Mouse (Mus musculus) spleen, adult 18-20 months (tissue): Measurements from ENCODE around the gene Kansl1l.

ENCODE experiments used
- DNase-seq, 2 experiments: peaks; one replicate each; pipeline ENCODE4 v3.0.0; 2022; ENCODE audit warnings: mixed read lengths in 2 of 2

Kansl1l gene

DNA sequence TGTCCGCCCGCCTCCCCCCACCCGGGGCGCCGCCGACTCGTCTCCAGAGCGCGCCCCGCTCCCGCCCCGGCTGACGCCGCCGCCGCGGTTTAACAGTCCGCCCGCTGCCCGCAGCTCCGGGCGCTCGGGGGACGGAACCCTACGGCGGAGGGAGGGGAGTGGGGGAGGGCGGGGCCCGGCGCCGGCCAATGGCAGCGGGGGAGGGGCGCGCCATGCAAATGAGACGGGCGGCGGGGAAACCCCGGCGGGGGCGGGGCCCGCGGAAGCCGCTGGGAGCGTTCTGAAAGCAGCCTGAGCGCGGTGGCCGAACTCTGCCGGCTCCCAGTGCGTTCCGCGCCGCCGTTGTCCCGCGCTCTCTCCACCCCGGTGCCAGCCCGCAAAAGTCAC lies at the start of gene Kansl1l:
Gene Kansl1l, minus strand, starts transcription at position 110 of the 387 bp plus-strand sequence.
- peak; percentile 94 to 97 for DNase-seq

DNA sequence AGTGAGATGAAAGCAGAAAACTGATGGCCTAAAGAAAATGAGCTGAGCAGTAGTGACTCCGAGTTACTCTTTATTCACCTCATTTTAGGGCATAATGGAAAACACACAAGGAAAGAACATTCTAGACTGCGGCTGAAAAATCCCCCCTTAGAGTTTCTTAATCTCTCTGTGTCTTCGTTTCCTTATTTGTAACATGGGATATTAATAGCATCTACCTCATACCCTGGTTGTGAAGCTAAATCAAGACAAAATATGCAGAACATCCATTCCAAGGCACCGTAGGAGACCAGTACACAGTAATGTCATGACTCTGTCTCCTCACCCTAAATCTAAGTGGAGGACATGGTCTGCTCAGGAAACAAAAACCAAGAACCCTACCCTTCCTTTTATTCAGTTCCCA lies 48.3 kb upstream of the Kansl1l start:
- no peak for DNase-seq

DNA sequence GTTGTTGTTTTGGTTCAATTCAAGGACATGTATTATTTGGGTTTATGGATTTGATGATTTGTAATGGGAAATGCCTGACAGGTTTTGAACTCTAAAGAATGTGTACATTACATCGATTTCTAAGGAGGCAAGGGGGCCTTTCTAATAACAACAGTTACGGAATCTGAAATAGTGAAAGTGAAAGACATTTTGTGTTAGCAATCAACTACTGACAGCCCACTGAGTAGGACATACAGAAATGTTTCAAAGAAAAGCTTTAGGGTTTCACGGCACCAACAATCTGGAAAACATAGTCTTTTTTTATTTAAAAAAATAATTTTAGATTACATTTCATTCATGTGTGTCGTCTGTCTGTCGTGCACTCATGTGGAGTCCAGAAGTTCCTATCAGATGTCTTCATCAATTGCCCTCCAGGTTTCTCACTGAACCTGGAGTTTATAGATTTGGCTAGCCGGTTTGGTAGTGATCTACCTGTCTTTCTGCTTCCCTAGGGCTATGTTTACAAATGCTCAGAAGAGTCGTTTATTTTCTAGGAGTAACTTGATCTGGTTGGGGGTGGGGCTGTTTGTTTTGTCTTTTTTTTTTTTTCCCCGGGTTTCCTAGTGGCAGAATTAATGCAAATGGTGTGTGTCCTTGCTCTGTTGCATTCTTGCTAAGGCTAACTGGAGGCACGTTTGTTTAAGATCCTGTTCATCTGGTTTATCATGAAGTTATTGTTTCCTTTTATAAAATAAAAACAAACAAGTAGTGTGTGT lies 46.6 kb upstream of the Kansl1l start:
- no peak for DNase-seq

DNA sequence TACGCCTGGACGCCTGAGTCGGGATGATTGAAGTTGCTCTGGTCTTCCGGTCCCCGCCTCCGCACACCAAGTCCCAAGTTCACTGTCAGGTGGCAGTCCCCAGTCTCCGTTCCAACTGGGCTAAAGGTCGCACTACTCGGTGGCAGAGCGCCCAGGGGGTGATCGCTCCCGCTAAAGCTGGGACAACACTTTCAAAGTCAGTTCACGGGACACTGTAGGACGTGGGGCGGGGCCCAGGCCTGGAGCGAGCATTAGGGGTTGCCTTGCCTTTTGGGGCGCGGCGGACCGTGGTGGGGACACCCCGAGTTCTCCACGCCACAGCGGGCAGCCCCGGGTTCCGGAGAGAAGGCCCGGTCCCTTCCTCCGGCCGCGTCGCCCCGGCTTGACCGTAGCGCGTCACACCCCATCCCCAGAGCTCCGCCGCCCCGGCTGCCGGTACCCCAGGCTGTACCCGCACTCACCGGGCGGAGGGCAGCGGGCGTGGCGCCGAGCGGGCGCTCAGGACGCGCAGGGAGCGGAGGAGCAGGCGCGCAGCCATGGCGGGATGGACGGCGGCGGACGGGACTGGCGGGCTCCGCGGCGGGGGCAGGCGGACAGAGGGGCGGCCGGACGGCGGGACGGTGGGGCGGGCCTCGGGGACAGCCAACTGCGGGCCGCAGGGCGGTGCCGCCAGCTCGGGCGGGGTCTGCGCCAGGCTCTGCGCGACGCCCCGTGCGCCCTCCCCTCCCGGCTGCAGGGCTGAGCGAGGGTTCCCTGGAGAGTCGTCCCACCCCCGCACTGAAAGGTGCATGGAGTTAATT lies 45.5 kb upstream of the Kansl1l start, which contains the start of gene Acadl:
Gene Acadl, minus strand, starts transcription at position 566 of the 800 bp plus-strand sequence.
- DNase-seq: peak; percentile 70 to 74

DNA sequence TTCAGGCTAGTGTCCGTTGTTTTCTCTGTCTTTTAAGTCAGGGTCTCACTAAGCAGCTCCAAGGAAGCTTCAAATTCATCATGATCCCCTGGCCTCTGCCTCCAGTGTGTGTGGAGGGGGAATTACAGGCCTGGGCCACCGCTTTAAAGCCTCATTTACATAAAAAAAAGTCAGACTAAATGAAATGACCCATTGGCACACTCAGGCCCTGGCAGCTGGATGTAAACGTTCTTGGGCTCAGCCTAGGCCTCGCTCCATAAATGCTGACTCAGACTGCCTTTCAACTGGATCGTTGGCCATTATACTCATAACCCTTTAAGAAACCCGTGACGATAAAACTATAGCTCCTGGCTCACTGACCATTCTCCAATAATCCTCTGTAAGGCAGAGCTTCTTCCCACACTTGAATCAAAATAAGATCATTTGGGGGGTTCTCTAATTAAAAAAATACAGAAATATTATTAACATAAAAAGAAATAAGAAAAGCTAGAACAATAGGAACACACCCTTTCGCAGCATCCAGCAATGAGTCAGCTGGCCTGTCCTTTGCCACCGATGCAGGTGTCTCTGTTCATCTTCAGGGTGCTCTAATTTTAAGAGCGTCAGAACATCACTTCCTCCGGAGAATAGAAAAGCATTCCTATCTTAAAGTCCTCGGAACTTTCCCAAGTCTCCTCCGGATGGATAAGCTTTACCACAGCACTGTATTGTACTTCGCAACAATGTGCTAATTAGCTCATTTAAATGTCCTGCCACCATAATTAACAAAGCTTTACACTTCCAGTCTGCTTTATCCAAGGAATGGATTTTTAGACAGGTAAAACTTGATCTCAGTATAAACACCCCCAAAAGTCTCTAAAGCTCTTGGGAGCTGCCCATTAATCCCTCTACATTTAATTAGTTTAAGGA lies 44.7 kb upstream of the Kansl1l start:
- DNase-seq: no peak

DNA sequence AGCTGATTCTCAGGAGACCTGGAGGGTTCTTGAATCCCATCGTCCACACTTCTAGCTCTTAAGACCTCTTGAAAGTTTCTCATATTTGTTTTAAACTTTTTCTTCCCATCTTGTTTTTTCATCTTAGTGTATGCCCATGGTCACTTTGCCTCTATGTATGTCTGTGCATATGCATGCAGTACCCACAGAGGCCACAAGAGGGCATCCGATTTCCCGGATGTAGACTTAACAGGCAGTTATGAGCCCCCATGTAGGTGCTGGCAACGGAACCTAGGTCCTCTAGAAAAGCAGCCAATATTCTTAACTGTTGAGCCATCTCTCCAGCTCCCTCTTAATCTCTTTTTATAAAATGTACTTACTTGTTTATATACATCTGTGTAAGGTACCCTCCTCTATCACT lies 30.1 kb upstream of the Kansl1l start:
- DNase-seq: peak in 1 of 2 experiments; percentile 37

DNA sequence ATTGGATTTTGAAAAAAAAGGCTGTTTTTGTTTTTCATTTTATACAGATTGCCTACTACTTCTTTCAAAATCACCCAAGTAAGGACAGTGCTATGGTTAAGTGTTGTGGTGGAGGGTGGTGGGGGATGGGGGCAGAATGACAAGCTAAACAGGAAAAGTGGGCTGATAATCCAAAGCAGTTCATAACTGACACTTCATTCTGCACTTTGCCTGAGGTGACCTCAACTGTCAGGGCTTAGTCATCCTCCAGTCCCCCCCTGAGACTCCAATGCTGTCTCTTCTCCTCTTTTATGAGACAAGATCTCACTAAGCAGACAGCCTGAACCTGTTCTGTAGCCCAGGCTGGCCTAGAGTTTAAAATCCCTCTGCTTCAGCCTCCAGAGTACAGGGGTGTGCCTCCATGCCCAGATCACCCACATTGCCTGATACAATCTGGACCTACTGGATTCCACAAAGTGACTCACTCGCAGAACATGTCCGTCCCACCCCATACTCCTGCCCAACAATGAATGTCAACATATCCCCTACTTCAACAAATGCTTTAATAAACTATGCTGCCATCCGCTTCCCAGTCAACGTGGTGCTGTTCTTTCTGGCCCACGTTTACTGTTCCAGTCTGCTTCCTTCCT lies 28.4 kb upstream of the Kansl1l start:
- no peak for DNase-seq

DNA sequence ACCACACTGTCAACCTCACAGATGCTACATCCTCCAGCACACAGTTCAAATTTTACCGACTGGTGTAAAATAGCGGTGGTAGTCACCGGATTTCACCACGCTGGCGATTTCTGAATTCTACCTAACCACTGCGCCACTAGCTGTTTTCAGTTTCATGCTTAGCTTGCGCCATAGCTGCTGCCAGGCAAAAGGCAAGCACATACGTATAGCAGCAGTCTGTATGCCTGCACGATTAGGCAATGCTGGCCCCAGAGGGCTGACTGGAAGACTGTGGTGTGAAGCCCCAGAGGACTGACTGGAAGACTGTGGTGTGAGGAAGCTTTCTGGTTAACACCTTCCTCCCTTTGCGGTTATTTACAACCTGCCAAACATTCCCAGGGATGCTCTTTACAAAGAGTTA lies 24.6 kb upstream of the Kansl1l start:
- no peak for DNase-seq

DNA sequence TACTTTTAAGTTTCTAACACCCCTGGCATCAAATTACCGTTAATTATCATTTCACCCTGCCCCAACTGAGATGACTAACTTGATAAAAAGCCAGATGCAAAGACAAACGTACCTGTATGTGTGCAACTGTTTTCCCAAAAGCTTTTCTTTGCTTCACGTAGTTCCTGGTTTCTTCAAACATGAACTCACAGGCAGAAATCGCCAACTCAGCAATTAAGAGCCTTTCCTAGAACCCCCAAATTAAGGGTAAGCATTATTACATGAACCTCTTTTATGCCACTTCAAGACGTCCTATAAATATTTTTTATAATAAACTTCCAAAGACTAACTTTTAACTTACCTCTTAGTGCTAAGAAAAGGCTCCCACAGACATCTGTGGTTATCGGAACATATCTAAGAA lies 24.1 kb upstream of the Kansl1l start:
- no peak for DNase-seq

DNA sequence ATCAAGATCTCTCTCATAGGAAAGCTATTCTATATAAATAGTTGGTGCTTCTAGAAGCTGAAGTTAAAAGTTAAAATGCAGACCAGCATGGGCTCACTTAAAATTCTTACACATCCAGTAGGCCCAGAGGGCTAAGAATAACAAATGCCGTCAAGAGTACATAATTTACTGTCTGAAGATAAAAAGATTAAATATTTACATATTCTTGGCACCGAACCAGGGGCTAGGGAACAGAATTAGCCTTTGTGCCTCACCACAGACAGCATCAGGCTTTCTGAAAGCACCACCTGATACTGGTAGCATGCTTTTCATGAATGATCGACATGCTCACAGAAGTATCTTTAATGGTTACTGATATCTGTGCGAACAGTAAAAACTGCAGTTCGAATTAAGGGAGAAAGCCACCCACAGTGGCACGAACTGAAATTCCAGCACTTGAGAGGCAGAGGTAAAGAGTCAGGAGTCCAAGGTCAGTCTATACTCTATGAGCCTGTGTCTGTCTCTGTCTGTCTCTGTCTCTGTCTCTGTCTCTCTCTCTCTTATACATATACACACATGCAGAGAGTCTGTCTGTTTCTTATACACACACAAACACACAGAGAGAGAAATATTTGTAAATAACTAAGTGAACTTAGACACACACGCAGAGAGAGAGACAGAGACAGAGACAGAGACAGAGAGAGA lies 22.5 kb upstream of the Kansl1l start:
- DNase-seq: no peak

DNA sequence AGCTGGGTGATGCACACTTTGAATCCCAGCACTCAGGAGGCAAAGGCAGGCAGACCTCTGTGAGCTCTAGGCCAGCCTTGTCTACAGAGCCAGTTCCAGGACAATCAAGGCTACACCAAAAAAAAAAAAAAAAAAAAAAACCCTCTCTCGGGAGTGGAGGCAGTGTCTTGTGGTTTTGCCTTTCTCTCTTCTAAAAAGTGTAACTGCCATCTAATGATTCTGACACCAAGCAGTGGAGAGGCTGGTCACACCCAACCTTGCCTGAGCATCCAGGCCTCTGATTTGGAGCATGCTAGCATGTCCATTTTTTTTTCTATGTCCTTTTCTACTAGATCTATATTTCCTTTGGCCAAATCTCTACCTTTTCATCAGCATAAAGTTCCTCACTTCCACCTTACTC lies 21.8 kb upstream of the Kansl1l start:
- DNase-seq: no peak

DNA sequence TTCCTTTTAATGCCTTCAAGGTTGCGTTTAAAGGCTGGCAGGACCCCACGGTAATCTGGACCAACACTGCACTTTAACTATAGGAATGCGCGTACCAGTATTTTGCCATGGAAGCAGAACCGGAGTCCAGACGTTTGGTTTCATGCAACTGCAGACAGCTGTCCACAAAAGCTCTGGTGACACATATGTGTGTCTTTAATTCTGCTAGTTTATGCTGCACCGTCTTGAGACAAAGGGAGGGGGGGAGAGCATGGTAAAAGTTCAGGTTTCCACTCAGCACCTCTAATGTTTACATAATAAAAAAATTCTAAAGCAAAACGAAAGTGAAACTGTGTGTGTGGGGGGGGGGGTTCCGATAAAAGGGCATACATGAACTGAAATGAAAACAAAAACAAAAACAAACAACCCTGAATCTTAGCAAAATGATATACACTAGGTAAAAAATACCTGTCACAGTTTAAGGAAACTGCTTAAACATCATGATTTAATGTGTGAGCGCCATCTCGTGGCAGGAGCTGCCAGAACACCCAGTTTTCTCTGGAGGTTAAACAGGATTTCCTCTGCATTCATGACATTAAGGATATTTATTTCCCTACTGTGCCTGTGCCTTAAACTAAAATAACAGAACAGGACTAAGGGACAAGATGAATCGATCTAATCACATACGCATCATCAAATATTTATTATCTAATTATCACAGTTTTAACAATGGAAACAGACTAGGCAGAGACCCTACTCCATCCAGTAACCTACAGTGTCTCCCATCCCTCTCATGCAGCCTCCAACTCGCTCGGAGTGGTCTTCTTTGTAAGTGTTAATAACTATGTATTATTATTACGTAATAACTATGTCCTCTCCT lies 21.1 kb upstream of the Kansl1l start:
- DNase-seq: peak; percentile 55 to 83

DNA sequence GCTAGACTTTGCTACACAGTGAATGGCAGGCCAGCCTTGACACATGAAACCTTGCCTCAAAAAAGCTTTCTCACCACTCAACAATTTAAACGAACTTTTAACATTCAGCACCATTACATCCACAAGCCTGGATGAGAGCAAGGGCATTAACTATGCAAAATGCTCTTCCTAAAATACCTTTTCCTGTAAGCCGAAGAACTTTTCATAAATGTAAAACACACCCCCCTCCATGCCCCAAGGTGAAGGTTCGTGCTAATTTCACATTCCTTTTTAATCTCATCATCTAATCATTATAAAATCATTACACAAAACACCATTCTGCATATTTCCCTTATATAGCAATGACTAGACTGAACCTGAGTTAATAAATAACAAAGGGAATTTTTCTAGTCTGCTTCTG lies 19.8 kb upstream of the Kansl1l start:
- no peak for DNase-seq

DNA sequence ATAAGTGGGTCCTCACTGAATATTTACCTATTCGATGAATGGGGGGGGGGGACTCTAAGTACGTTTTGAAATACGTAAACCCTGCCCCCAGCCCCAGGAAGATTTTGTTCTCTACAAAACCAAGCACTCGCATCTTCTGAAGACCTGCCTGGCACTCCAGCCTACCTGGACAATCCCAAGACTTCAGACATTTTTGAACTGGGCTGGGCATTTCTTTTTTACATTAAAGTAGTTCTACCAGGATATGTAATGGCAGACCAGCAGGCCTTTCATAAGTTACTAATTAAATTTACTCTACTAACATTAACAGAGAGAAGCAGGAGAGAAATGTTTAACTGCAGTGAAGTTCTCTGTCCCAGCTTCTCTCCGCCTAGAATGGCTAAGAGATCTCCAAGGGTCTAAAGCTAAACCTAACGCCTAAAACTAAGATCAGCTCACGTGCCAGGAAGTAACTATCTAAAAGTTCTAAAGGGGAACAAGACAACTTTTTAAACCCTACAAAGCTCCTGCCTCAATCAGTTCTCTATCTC lies 15.3 kb upstream of the Kansl1l start:
- DNase-seq: no peak

DNA sequence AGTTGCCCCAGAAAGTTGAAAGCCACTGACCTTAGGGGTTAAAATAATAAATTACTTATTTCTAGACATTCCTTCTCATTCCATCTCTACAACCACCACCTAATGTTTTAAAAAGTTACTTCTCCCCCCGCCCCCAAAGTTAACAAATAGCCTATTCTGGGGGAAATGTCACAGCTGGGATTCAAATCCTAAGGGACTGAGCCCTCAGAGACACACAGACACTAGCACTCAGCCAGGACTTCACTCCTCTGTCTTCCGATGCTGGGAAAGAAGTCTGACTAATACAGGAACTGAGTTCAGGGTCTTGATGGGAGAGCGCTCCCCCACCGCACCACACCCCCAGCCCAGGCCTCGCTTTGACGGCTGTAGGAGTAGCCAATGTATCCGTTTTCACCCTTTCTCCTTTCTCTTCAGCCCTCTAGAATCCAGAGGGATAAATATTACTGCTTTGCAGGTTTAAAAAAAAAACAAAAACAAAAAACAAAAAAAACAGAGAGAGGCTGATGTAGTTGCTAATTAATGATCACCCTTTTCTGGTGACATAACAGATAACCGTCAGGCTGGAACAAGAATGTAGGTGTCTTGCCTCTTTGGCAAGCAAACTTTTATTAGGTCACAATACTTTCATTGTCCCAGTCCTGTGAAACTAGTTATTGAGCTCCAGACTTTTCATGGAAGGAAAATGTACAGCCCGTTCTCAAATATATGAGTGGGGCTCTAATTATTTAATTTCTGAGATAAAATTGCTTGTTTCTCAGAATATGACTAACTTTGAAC lies 14.7 kb upstream of the Kansl1l start:
- DNase-seq: no peak

DNA sequence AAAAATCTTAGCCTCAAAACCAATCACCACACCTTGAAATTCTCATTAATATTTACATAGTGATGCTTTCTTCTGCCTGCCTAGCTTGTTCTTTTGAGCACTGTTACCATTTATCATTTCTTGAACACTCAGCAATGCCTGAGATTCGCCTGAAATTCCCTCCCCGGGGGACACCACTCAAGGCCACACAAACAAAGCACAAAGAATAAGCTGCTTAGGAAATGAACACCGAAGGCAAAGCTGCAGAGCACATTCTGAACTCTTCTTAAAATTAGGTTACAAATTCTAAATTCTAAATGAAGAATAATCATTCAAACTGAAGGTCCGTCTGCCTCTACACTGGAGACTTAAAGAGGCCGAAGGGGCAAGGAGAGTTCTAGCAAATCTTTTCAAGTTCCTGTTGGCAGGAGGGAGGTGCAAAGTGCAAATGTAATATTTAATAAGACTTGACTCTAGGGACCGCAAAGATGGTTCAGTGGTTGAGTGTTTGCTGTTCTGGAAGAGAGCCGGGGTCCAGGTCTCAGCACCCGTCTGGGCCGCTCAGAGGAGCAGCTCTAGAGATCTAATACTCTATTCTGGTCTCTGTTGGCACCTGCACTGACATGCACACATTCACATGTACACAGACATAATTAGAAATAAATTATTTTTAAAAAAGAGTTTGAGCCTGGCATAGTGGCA lies 12.2 kb upstream of the Kansl1l start:
- DNase-seq: no peak

DNA sequence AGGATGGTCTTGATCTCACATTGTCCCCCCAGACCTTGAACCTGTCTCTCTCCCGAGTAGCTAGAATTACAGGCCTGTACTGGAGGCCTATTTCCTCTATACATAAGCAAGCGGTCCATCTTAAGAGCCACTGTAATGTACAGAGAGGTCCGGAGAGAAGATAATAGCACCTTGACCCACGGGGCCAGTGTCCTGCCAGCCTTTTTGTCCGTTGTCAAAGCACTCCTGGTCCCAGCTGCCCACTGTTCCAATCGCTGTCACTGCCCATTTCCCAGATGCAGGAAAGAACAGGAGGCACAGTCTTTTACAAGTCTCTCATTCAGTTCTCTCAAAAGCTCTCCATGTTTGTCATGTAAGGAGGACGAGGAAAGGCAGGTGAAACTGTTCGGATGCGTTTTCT lies 4.6 kb upstream of the Kansl1l start:
- DNase-seq: no peak

DNA sequence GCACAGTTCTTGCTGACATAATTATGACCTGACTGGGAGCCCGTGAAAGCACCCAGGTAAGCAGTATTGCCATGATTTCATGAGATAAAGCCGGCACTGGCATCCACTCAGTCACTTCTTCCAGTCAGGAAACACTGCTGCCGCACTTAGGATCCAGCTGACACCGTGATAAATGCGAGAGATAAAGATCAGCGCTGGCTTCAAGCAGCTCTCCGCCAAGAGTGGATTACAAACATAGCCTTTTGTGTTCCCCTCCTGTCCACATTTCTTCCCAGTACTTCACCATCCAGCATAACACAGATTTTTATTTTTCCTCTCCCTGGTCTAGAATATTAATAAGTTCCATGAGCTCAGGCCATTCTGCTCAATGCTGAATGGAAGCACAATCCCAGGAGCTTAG lies 2.9 kb upstream of the Kansl1l start:
- DNase-seq: no peak

DNA sequence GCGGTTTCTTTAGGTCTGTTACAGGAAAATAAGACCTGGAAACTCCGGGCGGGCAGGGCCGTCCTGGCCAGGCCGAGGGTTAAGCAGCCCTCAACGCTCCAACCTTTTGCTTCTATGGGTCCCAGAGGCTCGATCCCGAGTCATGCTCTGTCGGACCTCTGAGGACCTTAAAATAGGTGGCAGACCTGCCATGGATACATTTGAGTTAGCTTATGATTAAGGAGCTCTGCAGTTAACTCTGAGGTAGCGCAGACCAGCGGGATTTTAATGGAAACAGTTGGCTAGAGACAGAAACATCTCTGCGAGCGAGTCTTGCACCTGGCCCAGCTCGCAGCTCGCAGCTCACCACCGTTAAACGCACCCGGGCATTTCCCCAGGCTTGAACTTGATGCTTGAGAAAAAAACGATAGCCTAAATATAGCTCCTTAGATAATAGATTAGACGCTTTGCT lies 528 bp upstream of the Kansl1l start:
- DNase-seq: no peak
